Comparison of ENCODE assay signal across 20 mouse cellular contexts in the genomic region with DNA sequence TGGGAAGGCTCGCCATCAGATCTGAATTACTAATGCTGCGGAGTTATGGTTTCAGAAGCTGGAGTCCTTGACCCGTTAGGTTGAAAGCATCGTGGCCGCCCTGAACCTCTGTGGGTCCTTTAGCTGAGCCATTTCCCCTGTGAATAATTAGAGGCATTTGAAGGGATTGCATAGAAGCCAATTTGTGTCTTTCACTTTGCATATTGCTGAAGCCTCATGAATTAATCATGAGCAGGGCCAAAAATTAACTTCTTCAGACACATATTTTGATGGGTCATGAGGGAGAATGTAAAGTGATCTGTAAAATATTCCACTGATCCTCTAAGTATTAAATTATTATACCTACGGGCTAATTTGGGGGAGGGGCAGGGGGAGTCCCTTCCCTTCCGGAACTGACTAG.
DNase-seq lines count a peak whose midpoint lies in the region; ATAC-seq and TF ChIP-seq lines count a peak whose summit lies in the region.
"Had no signal": no experiment of that assay in that cellular context is flagged by ENCODE, and none has a peak within 500 bp of the region (broad histone marks: within the 10 kb centered on the region; RNA-seq: fewer than 3 reads in every experiment).

No protein-coding gene starts in this region.

- no peak overlapping the region for H3K9ac ChIP-seq in midbrain, embryonic 11.5 days (ENCODE audit: low read length)
- no peak overlapping the region for H3K9ac ChIP-seq in forebrain, embryonic 16.5 days (replicated peaks; ENCODE audit: low read depth, low read length)
- H3K9ac ChIP-seq in hindbrain, postnatal 0 days (replicated peaks; ENCODE audit: low read length): no peak overlapping the region
- no peak overlapping the region for H3K9ac ChIP-seq in neural tube, embryonic 14.5 days (replicated peaks; ENCODE audit: low read depth, low read length)
- H3K9ac ChIP-seq: stomach, embryonic 15.5 days had no signal

- no peaks in the 10 kb centered on the region; the same call in 1 of the 2 replicates for H3K9me3 ChIP-seq in midbrain, embryonic 11.5 days (ENCODE audit: control insufficient read depth, low read length)
- no peaks in the 10 kb centered on the region for H3K9me3 ChIP-seq in midbrain, embryonic 10.5 days (replicated peaks)
- peaks cover 7% of the 10 kb centered on the region; the same call in 1 of the 2 replicates for H3K9me3 ChIP-seq in forebrain, embryonic 16.5 days (ENCODE audit: control insufficient read depth, low read length)
- H3K9me3 ChIP-seq in hindbrain, postnatal 0 days (ENCODE audit: low read length): no peaks in the 10 kb centered on the region
- H3K9me3 ChIP-seq in neural tube, embryonic 14.5 days (ENCODE audit: control insufficient read depth, low read length): no peaks in the 10 kb centered on the region
- H3K9me3 ChIP-seq: stomach, embryonic 15.5 days had no signal

- peak; percentile 80 for ATAC-seq in midbrain, embryonic 11.5 days (ENCODE audit: low FRiP score)
- ATAC-seq in forebrain, embryonic 16.5 days: peak; percentile 64
- ATAC-seq in hindbrain, postnatal 0 days: no peak
- peak; percentile 49; the same call in 1 of the 2 replicates for ATAC-seq in neural tube, embryonic 14.5 days (ENCODE audit: low read depth)
- ATAC-seq: activated CD4-positive, CD25-positive, alpha-beta regulatory T cell, adult 4 months; intestine, postnatal 0 days; Patski had no signal

- H3K27ac ChIP-seq in midbrain, embryonic 11.5 days (ENCODE audit: low read depth, low read length): no peak overlapping the region
- H3K27ac ChIP-seq in midbrain, embryonic 10.5 days (replicated peaks): no peak overlapping the region
- no peak overlapping the region for H3K27ac ChIP-seq in forebrain, embryonic 16.5 days (ENCODE audit: low read length)
- H3K27ac ChIP-seq in hindbrain, postnatal 0 days: no peak overlapping the region
- H3K27ac ChIP-seq in neural tube, embryonic 14.5 days (ENCODE audit: low read depth, low read length): no peak overlapping the region
- H3K27ac ChIP-seq: gastrocnemius, adult 2 months; stomach, embryonic 15.5 days had no signal

- peak; percentile 86 for DNase-seq in midbrain, embryonic 11.5 days (ENCODE audit: low spot score, missing footprints)
- no peak for DNase-seq in midbrain, embryonic 10.5 days (ENCODE audit: low spot score)
- DNase-seq in hindbrain, postnatal 0 days (ENCODE audit: low spot score): peak; percentile 35
- DNase-seq in frontal cortex, postnatal 14 days (ENCODE audit: low spot score in 2 of 2): no peak
- no peak for DNase-seq in adrenal gland, adult (ENCODE audit: inconsistent age in 2 of 2, low spot score in 1 of 2)
- DNase-seq: adrenal gland, postnatal 25 days; cerebellum, adult 8-10 months; gastrocnemius, adult 2 months; heart, postnatal 4 days; kidney, postnatal 4 days; layer of hippocampus, postnatal 36 days; left cerebral cortex, postnatal 4 days; lung, adult 18-20 months; spleen, adult 18-20 months had no signal

- no peak overlapping the region for H3K4me2 ChIP-seq in midbrain, embryonic 11.5 days
- H3K4me2 ChIP-seq in forebrain, embryonic 16.5 days (ENCODE audit: low read length): peak overlapping the region; percentile 35
- H3K4me2 ChIP-seq in hindbrain, postnatal 0 days (ENCODE audit: low read depth, low read length): no peak overlapping the region
- no peak overlapping the region for H3K4me2 ChIP-seq in neural tube, embryonic 14.5 days (ENCODE audit: low read depth, low read length)
- H3K4me2 ChIP-seq: stomach, embryonic 15.5 days had no signal

- 46% methylated on average over 7 of the region's 7 CpGs for WGBS in midbrain, embryonic 11.5 days
- 57% methylated on average over 7 of the region's 7 CpGs for WGBS in midbrain, embryonic 10.5 days
- WGBS in forebrain, embryonic 16.5 days: 10% methylated on average over 7 of the region's 7 CpGs
- 40% methylated on average over 7 of the region's 7 CpGs for WGBS in hindbrain, postnatal 0 days
- 42% methylated on average over 7 of the region's 7 CpGs for WGBS in neural tube, embryonic 14.5 days

- no peaks in the 10 kb centered on the region for H3K27me3 ChIP-seq in midbrain, embryonic 11.5 days (ENCODE audit: control insufficient read depth, insufficient read depth, low read length)
- 0 out of 2 replicates have a peak, but pooled peaks cover 7% of the 10 kb centered on the region for H3K27me3 ChIP-seq in midbrain, embryonic 10.5 days (ENCODE audit: low read depth, poor library complexity, severe bottlenecking)
- no peaks in the 10 kb centered on the region for H3K27me3 ChIP-seq in forebrain, embryonic 16.5 days (replicated peaks; ENCODE audit: control insufficient read depth, insufficient read depth, low read length)
- no peaks in the 10 kb centered on the region for H3K27me3 ChIP-seq in hindbrain, postnatal 0 days (ENCODE audit: insufficient read depth, low read length)
- H3K27me3 ChIP-seq in neural tube, embryonic 14.5 days (ENCODE audit: control insufficient read depth, insufficient read depth, low read length): no peaks in the 10 kb centered on the region
- H3K27me3 ChIP-seq: Patski; stomach, embryonic 15.5 days had no signal

- H3K36me3 ChIP-seq in midbrain, embryonic 11.5 days (ENCODE audit: control insufficient read depth, insufficient read depth, low read length): no peaks in the 10 kb centered on the region
- no peaks in the 10 kb centered on the region for H3K36me3 ChIP-seq in midbrain, embryonic 10.5 days
- no peaks in the 10 kb centered on the region for H3K36me3 ChIP-seq in forebrain, embryonic 16.5 days (ENCODE audit: control insufficient read depth, insufficient read depth)
- no peaks in the 10 kb centered on the region for H3K36me3 ChIP-seq in hindbrain, postnatal 0 days (ENCODE audit: insufficient read depth, low read length)
- H3K36me3 ChIP-seq in neural tube, embryonic 14.5 days (ENCODE audit: control insufficient read depth, insufficient read depth, low read length): no peaks in the 10 kb centered on the region
- H3K36me3 ChIP-seq: stomach, embryonic 15.5 days had no signal

- TF ChIP-seq CTCF in hindbrain, postnatal 0 days (IDR thresholded peaks at IDR 0.05; ENCODE audit: low read depth): no peak

- H3K4me1 ChIP-seq in midbrain, embryonic 11.5 days (ENCODE audit: control insufficient read depth, insufficient read depth, low read length): peaks cover 3% of the 10 kb centered on the region; the same call in 1 of the 2 replicates
- peaks cover 18% of the 10 kb centered on the region for H3K4me1 ChIP-seq in midbrain, embryonic 10.5 days
- H3K4me1 ChIP-seq in forebrain, embryonic 16.5 days (replicated peaks; ENCODE audit: control insufficient read depth, insufficient read depth, low read length): peaks cover 10% of the 10 kb centered on the region
- peaks cover 4% of the 10 kb centered on the region; the same call in 1 of the 2 replicates for H3K4me1 ChIP-seq in hindbrain, postnatal 0 days (ENCODE audit: insufficient read depth, low read length)
- H3K4me1 ChIP-seq in neural tube, embryonic 14.5 days (ENCODE audit: control insufficient read depth, insufficient read depth, low read length): no peaks in the 10 kb centered on the region
- H3K4me1 ChIP-seq: stomach, embryonic 15.5 days had no signal

- H3K4me3 ChIP-seq in midbrain, embryonic 11.5 days (ENCODE audit: low read depth, low read length): no peak overlapping the region
- H3K4me3 ChIP-seq in midbrain, embryonic 10.5 days: no peak overlapping the region
- no peak overlapping the region for H3K4me3 ChIP-seq in forebrain, embryonic 16.5 days (replicated peaks; ENCODE audit: low read length)
- H3K4me3 ChIP-seq in hindbrain, postnatal 0 days (ENCODE audit: low read length): no peak overlapping the region
- no peak overlapping the region for H3K4me3 ChIP-seq in neural tube, embryonic 14.5 days (ENCODE audit: low read depth, low read length)
- H3K4me3 ChIP-seq: gastrocnemius, adult 2 months; stomach, embryonic 15.5 days had no signal

Comparison
In these comparisons a context has a peak if more than half of its experiments do, and no peak if none do; other contexts are left out.
1. DNase-seq: peak in midbrain, embryonic 11.5 days (single experiment) and hindbrain, postnatal 0 days (single experiment); none in midbrain, embryonic 10.5 days (single experiment), frontal cortex, postnatal 14 days (0 of 2) and adrenal gland, adult (0 of 2).